Mouse (Mus musculus) lung, postnatal 0 days (tissue): ENCODE measurements around the gene Tcp1.

ENCODE experiments used
- CTCF ChIP-seq: IDR thresholded peaks from 2 replicates; pipeline ENCODE4 v1.5.1; 2016; ENCODE audit warnings: antibody characterized with exemption, mild to moderate bottlenecking
- EP300 ChIP-seq: IDR thresholded peaks from 2 replicates; pipeline ENCODE4 v1.6.1; 2016; ENCODE audit warnings: antibody characterized with exemption, mild to moderate bottlenecking, control low read depth

DNA sequence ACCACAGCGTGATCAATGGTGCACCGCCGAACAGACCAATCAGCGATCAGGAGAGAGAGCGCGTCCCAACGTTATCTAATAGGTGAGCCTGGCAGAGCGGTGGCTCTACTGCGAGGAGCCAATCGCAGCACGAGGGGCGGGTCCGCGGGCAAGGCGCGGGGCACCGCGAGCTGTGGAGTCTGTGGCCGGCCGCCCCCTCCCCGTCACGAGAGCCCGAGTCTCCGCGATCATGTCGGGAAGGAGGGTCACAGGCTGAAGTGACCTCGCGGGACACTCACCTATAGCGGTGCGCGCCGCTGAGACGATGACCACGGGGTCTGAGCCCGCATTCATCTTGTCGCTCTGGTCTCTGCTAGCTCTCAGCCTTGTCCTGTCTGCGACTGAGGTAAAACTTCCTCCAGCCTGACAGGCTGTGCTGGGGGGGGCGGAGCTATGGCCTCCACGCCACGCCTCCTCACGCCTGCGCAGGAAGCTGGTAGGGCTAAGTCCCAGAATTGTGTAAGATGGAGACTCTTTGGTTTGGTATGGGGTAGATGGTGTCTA lies 44.9 kb downstream of the Tcp1 start, which contains the start of gene Acat2:
- no peak for TF ChIP-seq CTCF
- no peak for TF ChIP-seq EP300
